Mouse (Mus musculus) liver, embryonic 14.5 days (tissue): Measurements from ENCODE around the gene Rtn4rl2.

Experiments used
- CTCF ChIP-seq: IDR thresholded peaks from 2 replicates; pipeline ENCODE4 v1.5.1; 2016; ENCODE audit warnings: antibody characterized with exemption, low read depth, control low read depth
- EP300 ChIP-seq: IDR thresholded peaks from 2 replicates; pipeline ENCODE4 v1.6.1; 2016; ENCODE audit warnings: antibody characterized with exemption, low read depth

- TF ChIP-seq CTCF = no peak
- TF ChIP-seq EP300 = no peak
Measured at GRCm38 (mm10) chr2:84885084-84886055, 1.1 kb downstream of the Rtn4rl2 start.
